Mouse (Mus musculus): ENCODE data around the gene Gstt1. TPM values are rescaled to one million over a fixed set of nuclear protein-coding genes. Genes with fewer than 3 reads are reported as not detected.
"Not testable (repeated sequence)": the region's sequence is repeated elsewhere in the genome, so short reads cannot be mapped to it uniquely, and the experiment has no call there.

Gene Gstt1
- polyA plus RNA-seq, 1 experiment from 2014 or later, result 20.6 TPM

DNA sequence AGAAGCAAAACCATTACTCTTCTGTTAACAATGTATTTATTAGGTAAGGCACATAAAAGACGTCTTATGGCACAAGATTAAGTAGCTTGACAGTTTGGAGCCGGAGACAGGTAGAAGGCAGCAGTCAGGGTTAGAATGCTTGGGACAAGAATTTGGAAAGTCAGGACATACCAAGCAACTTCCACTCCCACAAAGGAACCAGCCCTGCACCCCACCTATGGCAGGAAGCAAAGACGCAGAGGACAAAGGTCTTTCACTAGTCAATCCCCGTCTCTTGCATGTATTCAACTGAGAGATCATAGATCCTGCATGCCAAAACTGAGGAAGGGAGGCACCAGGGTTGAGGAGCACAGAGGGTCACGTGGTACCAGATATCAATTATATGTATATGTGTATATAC lies 24.3 kb downstream of the Gstt1 start:
- H3K27ac ChIP-seq (ENCODE audit: low read length), result no peak overlapping the region
- H3K9me3 ChIP-seq (replicated peaks; ENCODE audit: control insufficient read depth, low read length), result no peaks in the 10 kb centered on the region
- no peaks in the 10 kb centered on the region for H3K27me3 ChIP-seq (ENCODE audit: control insufficient read depth, insufficient read depth, low read length)
- WGBS, result 79% methylated on average over 5 of the region's 5 CpGs
- no peak overlapping the region for H3K4me2 ChIP-seq (ENCODE audit: low read depth, low read length)
- peaks cover 5% of the 10 kb centered on the region for H3K4me1 ChIP-seq (ENCODE audit: control insufficient read depth, insufficient read depth, low read length)
- no peak overlapping the region for H3K4me3 ChIP-seq (replicated peaks; ENCODE audit: low read length)
- ATAC-seq (ENCODE audit: insufficient read depth, low FRiP score), result no peak
- no peak overlapping the region for H3K9ac ChIP-seq (ENCODE audit: low read length)
- no peaks in the 10 kb centered on the region for H3K36me3 ChIP-seq (ENCODE audit: control insufficient read depth, insufficient read depth, low read length)

DNA sequence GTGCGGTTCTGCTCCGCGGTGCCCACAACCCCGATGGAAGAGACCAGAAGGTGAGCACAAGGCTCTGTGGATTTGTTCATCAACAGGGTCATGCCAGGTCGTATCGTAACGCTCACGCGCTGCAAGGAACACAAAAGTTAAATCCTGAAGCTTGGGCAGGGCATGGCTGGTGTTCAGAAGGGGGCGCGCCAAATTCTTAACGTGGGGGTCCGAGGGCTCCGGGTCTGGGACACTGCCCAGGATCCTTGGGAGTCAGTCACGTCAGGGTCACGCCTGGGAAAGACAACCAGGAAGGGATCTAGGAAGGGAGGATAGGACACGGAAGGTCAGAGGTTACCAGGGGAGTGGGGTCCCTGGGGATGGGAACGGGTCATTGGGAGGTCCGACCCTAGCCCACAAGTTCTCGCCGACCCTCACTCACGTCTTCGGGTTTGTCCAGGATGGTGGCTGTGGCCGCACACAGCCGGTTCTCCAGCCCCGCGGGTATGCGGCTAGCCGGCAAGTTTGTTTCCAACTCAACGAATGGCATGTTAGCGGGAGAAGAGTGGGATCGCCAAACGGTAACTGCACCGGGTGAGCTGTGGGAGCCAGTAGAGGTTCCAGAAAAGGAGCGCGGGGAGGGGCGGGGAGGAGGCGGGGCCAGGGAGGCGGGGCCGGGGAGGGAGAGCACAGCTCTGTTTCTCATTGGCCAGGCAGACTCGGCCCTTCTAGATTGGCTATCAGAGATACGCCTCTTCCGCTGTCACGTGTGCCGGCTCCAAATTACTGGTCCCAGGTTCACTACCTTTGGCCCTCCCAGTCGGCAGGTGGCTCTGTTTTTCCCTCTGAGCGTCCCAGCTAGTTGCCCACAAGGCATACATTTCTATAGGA lies 25.4 kb downstream of the Gstt1 start, which contains the start of gene Ddt:
Ddt (minus strand) TSS at position 620 of the 870 bp plus-strand sequence.
- peak; percentile 95 for ATAC-seq (ENCODE audit: insufficient read depth, low FRiP score)
- Histone ChIP-seq H3K4me3 (replicated peaks; ENCODE audit: low read length) (peak within 1 kb of the TSS; percentile 74), H3K9me3 (replicated peaks; ENCODE audit: control insufficient read depth, low read length) (no peaks in the 10 kb centered on the region), H3K9ac (ENCODE audit: low read length) (peak within 1 kb of the TSS; percentile 77), H3K27ac (ENCODE audit: low read length) (peak within 1 kb of the TSS; percentile 58), H3K27me3 (ENCODE audit: control insufficient read depth, insufficient read depth, low read length) (no peaks in the 10 kb centered on the region), H3K36me3 (ENCODE audit: control insufficient read depth, insufficient read depth, low read length) (no peaks in the 10 kb centered on the region), H3K4me2 (ENCODE audit: low read depth, low read length) (peak within 1 kb of the TSS; percentile 97), H3K4me1 (ENCODE audit: control insufficient read depth, insufficient read depth, low read length) (peaks cover 5% of the 10 kb centered on the region)
- under 1% methylated on average over 46 of the region's 47 CpGs for WGBS

GRCm38 (mm10) chr10:75767756-75768155 lies 30.6 kb downstream of the Gstt1 start:
- WGBS, result 30% methylated on average over 5 of the region's 5 CpGs
- H3K27me3 ChIP-seq (ENCODE audit: control insufficient read depth, insufficient read depth, low read length); H3K36me3 ChIP-seq (ENCODE audit: control insufficient read depth, insufficient read depth, low read length); H3K27ac ChIP-seq (ENCODE audit: low read length); H3K4me3 ChIP-seq (replicated peaks; ENCODE audit: low read length); ATAC-seq (ENCODE audit: insufficient read depth, low FRiP score); H3K9me3 ChIP-seq (replicated peaks; ENCODE audit: control insufficient read depth, low read length); H3K9ac ChIP-seq (ENCODE audit: low read length); H3K4me2 ChIP-seq (ENCODE audit: low read depth, low read length): not testable (repeated sequence)
- peaks cover 12% of the 10 kb centered on the region for H3K4me1 ChIP-seq (ENCODE audit: control insufficient read depth, insufficient read depth, low read length)

DNA sequence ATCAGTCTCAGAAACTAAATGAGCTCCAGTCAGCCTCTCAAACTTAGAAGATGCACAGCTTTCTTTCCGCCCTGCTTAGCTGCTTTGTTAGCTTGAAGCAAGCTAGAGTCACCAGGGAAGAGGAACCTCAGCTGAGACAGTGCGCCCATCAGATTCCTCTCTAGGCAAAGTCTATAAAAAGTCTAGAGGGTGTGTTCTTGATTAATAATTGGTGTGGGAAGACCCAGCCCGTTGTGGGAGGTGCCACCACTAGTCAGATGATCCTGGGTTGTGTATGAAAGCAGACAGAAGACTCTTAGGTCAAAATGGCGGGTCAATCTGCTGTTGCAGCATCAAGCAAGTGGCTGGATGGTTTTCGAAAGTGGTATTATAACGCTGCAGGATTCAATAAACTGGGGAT lies 31.5 kb downstream of the Gstt1 start:
- Histone ChIP-seq H3K27ac (ENCODE audit: low read length) (no peak overlapping the region), H3K9ac (ENCODE audit: low read length) (no peak overlapping the region), H3K36me3 (ENCODE audit: control insufficient read depth, insufficient read depth, low read length) (no peaks in the 10 kb centered on the region), H3K27me3 (ENCODE audit: control insufficient read depth, insufficient read depth, low read length) (no peaks in the 10 kb centered on the region), H3K4me3 (replicated peaks; ENCODE audit: low read length) (no peak overlapping the region), H3K4me1 (ENCODE audit: control insufficient read depth, insufficient read depth, low read length) (peaks cover 7% of the 10 kb centered on the region), H3K9me3 (replicated peaks; ENCODE audit: control insufficient read depth, low read length) (no peaks in the 10 kb centered on the region), H3K4me2 (ENCODE audit: low read depth, low read length) (no peak overlapping the region)
- 86% methylated on average over 6 of the region's 6 CpGs for WGBS
- ATAC-seq (ENCODE audit: insufficient read depth, low FRiP score), result no peak

DNA sequence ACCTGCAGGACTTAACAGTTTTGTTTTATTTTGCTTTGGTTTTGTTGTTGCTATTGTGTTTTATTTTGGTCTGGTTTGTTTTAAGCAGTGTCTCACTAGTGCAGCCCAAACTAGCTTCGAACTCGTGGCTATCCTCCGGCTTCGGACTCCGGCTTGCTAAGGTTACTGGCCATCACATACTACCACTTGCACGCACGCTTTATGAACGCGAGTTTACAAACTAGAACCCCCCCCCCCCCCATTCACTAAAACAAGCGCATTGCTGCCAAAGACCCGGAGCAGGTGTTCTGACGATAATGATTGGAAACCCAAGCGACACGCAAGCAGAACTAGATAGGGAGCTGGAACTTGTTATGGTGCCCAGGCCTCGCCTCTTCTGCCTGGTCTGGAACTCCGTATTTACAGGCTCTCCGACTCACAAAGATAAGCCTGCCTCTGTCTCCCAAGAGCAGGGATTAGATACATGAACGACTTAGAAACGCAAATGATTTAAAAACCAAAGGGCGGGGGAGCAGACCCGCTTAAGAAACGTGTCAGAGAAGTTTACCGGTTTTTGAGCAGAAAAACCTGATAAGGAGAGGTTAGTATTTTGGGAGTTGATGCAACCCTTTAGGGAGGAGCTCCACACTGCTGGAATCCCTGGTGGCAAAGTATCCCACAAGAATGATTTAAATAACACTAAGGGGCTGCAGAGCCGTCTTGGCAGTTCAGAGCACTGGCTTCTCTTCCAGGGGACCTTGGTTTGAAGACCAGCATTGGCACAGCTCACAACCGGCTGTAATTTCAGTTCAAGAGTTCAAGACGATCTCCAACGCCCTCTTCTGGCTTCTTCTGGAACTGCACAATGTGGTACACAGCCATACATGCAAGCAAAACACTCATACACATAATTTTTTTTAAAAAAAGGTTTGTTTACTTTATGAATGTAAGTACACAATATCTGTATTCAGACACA lies 33.6 kb downstream of the Gstt1 start:
- peak; percentile 23; the same call in 1 of the 2 replicates for ATAC-seq (ENCODE audit: insufficient read depth, low FRiP score)
- Histone ChIP-seq H3K36me3 (ENCODE audit: control insufficient read depth, insufficient read depth, low read length) (no peaks in the 10 kb centered on the region), H3K27me3 (ENCODE audit: control insufficient read depth, insufficient read depth, low read length) (no peaks in the 10 kb centered on the region), H3K4me2 (ENCODE audit: low read depth, low read length) (peak overlapping the region; percentile 78), H3K9ac (ENCODE audit: low read length) (peak overlapping the region; percentile 91), H3K4me1 (ENCODE audit: control insufficient read depth, insufficient read depth, low read length) (peaks cover 7% of the 10 kb centered on the region), H3K4me3 (replicated peaks; ENCODE audit: low read length) (peak overlapping the region; percentile 90), H3K9me3 (replicated peaks; ENCODE audit: control insufficient read depth, low read length) (no peaks in the 10 kb centered on the region), H3K27ac (ENCODE audit: low read length) (peak overlapping the region; percentile 73)
- WGBS, result 1% methylated on average over 27 of the region's 27 CpGs

GRCm38 (mm10) chr10:75763682-75764518 lies 34.5 kb downstream of the Gstt1 start, which contains the start of gene Cabin1:
TSS of gene Cabin1 (minus strand) at chr10:75764341.
- peak; percentile 99 for ATAC-seq (ENCODE audit: insufficient read depth, low FRiP score)
- under 1% methylated on average over 61 of the region's 61 CpGs for WGBS
- Histone ChIP-seq H3K27me3 (ENCODE audit: control insufficient read depth, insufficient read depth, low read length) (no peaks in the 10 kb centered on the region), H3K9me3 (replicated peaks; ENCODE audit: control insufficient read depth, low read length) (no peaks in the 10 kb centered on the region), H3K9ac (ENCODE audit: low read length) (peak within 1 kb of the TSS; percentile 91), H3K4me3 (replicated peaks; ENCODE audit: low read length) (peak within 1 kb of the TSS; percentile 90), H3K36me3 (ENCODE audit: control insufficient read depth, insufficient read depth, low read length) (no peaks in the 10 kb centered on the region), H3K27ac (ENCODE audit: low read length) (peak within 1 kb of the TSS; percentile 73), H3K4me1 (ENCODE audit: control insufficient read depth, insufficient read depth, low read length) (peaks cover 7% of the 10 kb centered on the region), H3K4me2 (ENCODE audit: low read depth, low read length) (peak within 1 kb of the TSS; percentile 78)

- no peak overlapping the region for H3K4me2 ChIP-seq (ENCODE audit: low read depth, low read length)
- no peaks in the 10 kb centered on the region; the same call in 1 of the 2 replicates for H3K9me3 ChIP-seq (replicated peaks; ENCODE audit: control insufficient read depth, low read length)
- 0 out of 2 replicates have a peak overlapping the region, but pooled peaks have one; percentile 28 for H3K9ac ChIP-seq (ENCODE audit: low read length)
- H3K4me3 ChIP-seq (replicated peaks; ENCODE audit: low read length), result no peak overlapping the region
- peaks cover 7% of the 10 kb centered on the region for H3K4me1 ChIP-seq (ENCODE audit: control insufficient read depth, insufficient read depth, low read length)
- H3K27me3 ChIP-seq (ENCODE audit: control insufficient read depth, insufficient read depth, low read length), result no peaks in the 10 kb centered on the region
- no peak overlapping the region for H3K27ac ChIP-seq (ENCODE audit: low read length)
- WGBS, result 86% methylated on average over 3 of the region's 3 CpGs
- ATAC-seq (ENCODE audit: insufficient read depth, low FRiP score), result no peak
- H3K36me3 ChIP-seq (ENCODE audit: control insufficient read depth, insufficient read depth, low read length), result peaks cover 6% of the 10 kb centered on the region; the same call in 1 of the 2 replicates
Measured at GRCm38 (mm10) chr10:75762413-75762812, 36.0 kb downstream of the Gstt1 start.

- H3K9ac ChIP-seq (ENCODE audit: low read length), result no peak overlapping the region
- no peak for ATAC-seq (ENCODE audit: insufficient read depth, low FRiP score)
- no peak overlapping the region for H3K4me3 ChIP-seq (replicated peaks; ENCODE audit: low read length)
- H3K27ac ChIP-seq (ENCODE audit: low read length), result no peak overlapping the region
- 97% methylated on average over 3 of the region's 3 CpGs for WGBS
- H3K4me2 ChIP-seq (ENCODE audit: low read depth, low read length), result no peak overlapping the region
- no peaks in the 10 kb centered on the region for H3K27me3 ChIP-seq (ENCODE audit: control insufficient read depth, insufficient read depth, low read length)
- H3K36me3 ChIP-seq (ENCODE audit: control insufficient read depth, insufficient read depth, low read length), result peaks cover 6% of the 10 kb centered on the region; the same call in 1 of the 2 replicates
- peaks cover 7% of the 10 kb centered on the region for H3K4me1 ChIP-seq (ENCODE audit: control insufficient read depth, insufficient read depth, low read length)
- H3K9me3 ChIP-seq (replicated peaks; ENCODE audit: control insufficient read depth, low read length), result no peaks in the 10 kb centered on the region; the same call in 1 of the 2 replicates
Measured at GRCm38 (mm10) chr10:75760311-75760710, 38.1 kb downstream of the Gstt1 start.
